Mouse (Mus musculus) cerebellum, adult 11-12 months (tissue): Measurements from ENCODE around the gene Cacnb1.

Experiments used
- DNase-seq: peaks from one replicate; pipeline ENCODE4 v3.0.0; 2022

Gene Cacnb1

GRCm38 (mm10) chr11:98022555-98023371, at the start of gene Cacnb1:
Gene Cacnb1, minus strand, starts transcription at chr11:98023034.
- DNase-seq: no peak

DNA sequence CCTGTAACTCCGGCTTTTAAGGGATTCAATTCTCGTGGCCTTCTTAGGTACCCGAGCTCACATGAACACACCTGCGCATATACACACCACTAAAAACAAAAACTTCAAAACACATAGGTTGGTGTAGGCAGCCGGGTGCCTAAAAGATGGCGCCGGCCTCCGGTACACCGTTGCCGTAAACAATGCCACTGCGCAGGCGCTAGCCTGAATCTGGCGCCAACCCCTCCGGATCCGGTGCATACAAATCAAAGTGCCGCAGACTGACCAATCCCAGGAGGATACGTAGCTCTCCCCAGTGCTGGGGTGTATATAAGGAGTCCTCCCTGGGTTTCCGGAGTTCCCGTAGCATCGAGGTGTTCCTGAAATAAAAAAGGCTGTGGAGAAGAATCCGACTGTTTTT, 44.4 kb upstream of the Cacnb1 start:
- DNase-seq: no peak

DNA sequence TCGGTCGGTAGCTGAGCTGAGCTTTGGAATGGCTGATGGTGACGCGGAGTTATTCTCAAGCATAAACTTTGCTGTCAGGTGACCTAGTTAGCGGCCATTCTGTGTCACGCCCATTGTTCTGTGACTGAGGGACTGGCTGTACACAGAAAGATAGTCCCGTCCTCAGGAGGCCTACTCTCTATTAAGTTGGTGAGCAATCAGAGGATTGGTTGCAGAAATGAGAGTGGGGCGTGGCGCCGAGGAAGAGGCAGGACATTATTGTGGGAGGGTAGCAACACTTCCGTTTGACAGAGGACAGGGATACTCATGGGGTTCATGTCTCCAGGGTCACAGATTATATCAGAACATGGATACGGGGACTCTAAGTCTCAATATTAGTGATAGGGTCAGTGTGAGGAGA, 43.4 kb upstream of the Cacnb1 start:
- no peak for DNase-seq

DNA sequence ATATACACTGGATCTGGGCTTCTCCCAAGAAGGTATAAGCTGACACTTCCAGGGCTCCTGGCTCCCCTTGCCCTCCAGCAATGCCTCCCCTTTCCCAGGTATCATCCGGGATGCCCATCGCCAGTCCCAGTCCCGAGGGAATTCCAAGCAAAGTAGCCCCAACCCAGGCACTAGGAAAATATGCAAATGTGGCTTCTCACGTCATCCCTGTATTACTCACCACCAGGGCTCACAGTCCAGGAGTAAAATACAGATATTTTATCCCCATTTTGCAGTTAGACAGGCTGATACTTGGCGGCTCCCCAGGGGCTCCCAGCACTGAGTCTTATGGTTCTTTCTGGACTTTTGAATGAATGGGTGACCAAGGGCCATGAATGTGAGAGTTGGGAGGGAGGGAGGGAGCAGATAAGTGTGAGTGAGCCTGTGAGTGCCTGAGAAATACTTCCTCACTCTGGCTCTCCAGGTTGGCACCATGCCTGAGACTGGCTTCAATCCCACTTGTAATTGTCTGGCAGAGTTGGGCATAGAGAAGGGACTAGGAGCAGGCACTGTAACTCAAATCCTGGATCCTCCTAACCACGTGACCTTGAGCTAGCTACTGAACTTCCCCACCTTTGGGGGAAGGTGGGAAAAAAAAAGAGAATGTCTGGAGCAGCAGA, 39.2 kb upstream of the Cacnb1 start:
- no peak for DNase-seq

GRCm38 (mm10) chr11:98061441-98061840, 38.6 kb upstream of the Cacnb1 start:
- no peak for DNase-seq

GRCm38 (mm10) chr11:98060104-98060692, 37.4 kb upstream of the Cacnb1 start:
- DNase-seq: no peak

- peak; percentile 57 for DNase-seq
Measured at GRCm38 (mm10) chr11:98059662-98060061, 36.8 kb upstream of the Cacnb1 start.

DNA sequence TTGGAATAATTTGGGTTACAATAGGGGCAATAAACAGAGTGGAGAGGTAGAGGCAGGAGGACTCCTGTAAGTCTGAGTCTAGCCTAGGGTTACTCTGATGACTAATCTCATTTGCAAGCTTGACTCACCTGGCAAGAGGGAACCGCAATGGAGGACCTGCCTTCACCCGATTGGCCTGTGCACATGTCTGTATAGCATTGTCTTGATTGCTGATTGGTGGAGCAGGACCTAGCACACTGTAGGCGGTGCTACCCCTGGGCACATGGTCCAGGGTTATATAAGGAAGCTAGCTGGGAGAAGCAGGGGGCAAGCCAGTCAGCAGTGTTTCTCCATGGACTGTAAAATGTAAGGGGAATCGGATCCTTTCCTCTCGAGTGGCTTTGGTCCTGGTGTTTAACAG, 35.2 kb upstream of the Cacnb1 start:
- peak; percentile 57 for DNase-seq

- DNase-seq: no peak
Measured at GRCm38 (mm10) chr11:98057466-98057865, 34.6 kb upstream of the Cacnb1 start.

DNA sequence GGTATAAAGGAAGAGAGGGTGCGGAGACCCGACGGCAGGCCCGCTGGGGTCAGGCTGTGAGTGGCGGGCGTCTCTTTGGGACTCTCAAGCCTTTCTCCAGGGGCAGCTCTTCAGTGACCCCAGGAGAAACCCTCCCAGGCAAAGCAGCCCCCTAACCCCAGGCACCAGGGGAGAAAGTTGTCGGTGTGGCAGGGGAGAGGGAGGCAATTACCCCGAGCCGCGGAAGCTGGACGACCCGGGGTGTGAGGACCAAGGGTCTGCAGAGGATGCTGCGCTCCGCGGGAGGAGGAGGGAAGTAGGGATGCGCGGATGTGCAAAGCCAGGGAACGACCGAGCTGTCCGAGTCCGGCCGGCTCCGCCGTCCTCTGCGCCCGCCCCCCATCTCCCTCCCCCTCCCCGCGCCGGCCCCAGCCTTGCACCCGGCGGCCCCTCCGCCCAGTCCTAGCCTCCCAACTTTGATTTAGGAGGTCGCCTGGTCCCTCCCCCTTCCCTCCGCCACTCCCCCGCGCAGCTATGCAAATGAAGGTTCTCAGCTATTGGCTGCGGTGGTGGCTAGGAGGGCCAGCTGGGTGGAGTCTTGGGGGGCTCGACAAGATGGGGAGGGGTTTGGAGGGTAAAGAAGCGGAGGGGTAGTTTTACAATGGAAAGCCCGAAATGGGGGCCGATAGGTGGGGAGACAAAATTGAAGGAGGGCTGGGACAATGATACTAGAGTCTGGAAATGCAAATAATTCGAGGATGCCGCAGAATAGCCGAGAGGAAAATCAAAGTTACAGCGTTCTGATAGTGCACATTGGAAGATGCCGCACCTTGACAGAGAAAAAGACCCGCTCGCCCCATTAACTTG, 30.4 kb upstream of the Cacnb1 start, which contains the start of gene Stac2:
TSS of gene Stac2 (minus strand) at position 474 of the 846 bp plus-strand sequence.
- DNase-seq: peak; percentile 84

- DNase-seq: peak; percentile 55
Measured at GRCm38 (mm10) chr11:98052129-98052988, 29.5 kb upstream of the Cacnb1 start.

GRCm38 (mm10) chr11:98051611-98052128, 28.8 kb upstream of the Cacnb1 start:
- peak; percentile 41 for DNase-seq

GRCm38 (mm10) chr11:98050940-98051339, 28.1 kb upstream of the Cacnb1 start:
- DNase-seq: peak; percentile 52

DNA sequence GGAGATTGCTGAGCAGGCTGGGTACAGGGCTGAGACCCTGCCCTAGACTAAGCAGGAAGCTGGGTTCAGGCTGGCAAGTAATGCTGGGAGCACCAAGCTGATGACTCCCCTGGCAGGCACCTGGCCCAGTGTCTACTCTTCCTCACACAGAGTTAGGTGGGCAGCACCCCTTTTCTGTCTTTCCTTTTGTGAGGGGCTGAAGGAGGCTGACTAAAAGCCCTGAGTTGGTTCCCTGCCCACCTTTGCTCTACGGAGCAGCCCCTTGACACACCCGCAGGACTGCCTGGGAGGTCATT, 27.6 kb upstream of the Cacnb1 start:
- DNase-seq: peak; percentile 50

DNA sequence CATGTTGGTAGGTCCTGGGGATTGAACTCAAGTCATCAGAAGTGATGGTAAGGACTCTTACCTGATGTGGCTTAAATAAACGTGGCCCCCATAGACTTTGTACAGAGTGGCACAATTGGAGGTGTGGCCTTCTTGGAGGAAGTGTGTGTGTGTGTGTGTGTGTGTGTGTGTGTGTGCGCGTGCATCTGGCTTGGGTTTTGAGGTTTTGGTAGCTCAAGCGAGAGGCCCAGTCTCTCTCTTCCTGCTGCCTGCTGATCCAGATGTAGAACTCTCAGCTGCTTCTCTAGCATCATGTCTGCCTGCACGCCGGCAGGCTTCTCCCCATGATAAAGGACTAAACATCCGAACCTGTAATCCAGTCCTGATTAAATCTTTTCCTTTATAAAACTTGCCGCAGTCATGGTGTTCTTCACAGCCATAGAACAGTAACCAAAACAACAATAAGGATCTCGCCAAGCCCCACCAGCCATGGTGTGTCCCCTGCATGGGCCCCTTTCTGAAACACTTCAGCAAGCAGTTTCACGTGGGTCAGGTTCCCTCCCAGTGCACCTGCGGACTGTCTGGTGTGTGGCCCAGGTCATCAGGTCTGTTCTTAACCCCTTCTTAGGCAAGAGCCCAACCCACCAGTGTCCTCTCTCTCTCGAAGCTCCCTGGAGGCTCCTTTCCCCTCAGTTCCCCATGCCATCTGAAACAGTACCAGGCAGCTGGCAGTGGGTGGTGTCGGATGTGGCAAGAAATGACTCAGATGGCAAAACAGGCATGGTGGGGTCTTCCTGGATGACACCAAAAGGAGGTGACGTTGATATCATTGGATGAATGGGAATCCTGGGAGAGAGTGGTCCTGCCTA, 27.1 kb upstream of the Cacnb1 start:
- peak; percentile 34 for DNase-seq

DNA sequence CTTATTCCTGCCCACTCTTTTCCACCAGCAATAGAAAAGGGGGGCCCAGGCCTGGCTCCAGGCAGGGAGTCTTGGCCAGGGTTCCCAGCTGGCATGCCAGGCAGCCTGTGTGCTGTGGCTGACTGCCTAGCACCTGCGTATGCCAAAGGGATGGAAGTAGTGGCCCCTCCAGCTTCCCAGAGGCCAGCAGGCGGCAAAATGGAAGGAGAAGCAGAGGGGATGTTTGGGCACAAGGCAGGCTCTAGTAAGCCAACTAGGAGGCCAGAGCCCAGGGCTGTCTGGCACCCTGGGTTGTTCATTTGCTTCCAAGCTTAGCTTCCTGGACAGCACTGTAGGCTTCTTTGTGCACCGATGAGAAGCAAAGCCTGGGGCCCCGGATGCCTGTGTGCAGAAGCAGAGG, 24.9 kb upstream of the Cacnb1 start:
- peak; percentile 92 for DNase-seq

- DNase-seq: peak; percentile 43
Measured at GRCm38 (mm10) chr11:98046466-98046865, 23.6 kb upstream of the Cacnb1 start.

DNA sequence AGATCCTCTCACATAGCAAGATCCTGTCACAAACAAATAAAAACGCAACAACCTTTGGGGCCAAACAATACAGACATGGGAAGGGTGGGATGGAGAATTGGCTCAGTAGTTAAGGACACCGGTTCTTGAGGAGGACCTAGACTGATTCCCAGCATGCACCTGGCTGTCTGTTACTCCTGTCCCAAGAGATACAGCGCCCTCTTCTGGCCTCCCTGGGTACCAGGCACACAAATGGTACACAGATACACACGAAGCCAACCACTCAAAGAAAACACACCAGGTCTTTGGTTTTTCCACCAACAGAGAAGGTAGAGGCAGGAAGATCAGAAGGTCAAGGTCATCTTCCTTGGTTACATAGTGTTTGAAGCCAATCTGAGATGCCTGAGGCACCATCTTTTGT, 22.8 kb upstream of the Cacnb1 start:
- DNase-seq: peak; percentile 39

DNA sequence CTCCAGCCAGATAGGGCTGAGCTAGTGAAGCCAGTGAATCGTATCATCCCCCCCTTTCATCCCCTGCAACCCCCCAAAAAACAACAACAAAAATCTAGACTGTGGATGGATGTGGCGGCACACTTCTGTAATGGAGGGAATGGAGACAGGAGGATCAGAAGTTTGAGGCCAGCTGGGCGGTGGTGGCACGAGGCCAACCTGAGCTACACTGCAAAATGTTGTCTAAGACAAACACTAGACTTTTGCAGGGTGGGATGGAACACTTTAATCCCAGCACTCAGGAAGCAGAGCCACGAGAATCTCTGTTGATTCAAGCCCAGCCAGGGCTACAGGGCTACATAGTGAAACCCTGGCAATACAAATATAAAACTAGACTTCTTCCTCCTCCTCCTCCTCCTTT, 21.2 kb upstream of the Cacnb1 start:
- DNase-seq: peak; percentile 44

GRCm38 (mm10) chr11:98042741-98043140, 19.9 kb upstream of the Cacnb1 start:
- peak; percentile 23 for DNase-seq

DNA sequence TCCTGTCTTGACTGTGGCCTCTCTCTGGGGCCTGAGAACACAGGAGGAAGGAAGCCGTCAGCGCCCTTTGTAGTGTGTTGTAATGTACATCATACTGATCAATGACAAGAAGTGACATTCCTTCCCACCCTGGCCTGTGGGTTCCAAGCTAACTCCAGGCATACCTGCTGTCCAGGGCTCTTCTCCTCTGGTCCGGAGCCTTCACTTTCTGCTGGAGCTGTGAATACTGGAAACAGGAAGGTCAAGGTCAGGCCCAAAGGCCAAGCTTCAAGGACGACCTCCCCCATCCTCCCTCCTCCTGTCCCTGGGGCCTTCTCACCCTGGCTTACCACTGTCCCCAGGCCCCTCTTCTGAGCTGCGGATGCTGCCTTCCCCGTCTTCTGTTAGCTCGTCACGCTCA, 18.1 kb upstream of the Cacnb1 start:
- DNase-seq: no peak
